Mouse (Mus musculus) spleen, postnatal 10 days (tissue): Measurements from ENCODE around the gene 4930447C04Rik.

ENCODE experiments used
- DNase-seq, 2 experiments: peaks; one replicate each; pipeline ENCODE4 v3.0.0; 2021 to 2022; ENCODE audit warnings: low spot score in 2 of 2

4930447C04Rik gene

GRCm38 (mm10) chr12:72841500-72841899, 99.1 kb downstream of the 4930447C04Rik start:
- DNase-seq: no peak

- DNase-seq: no peak
Measured at GRCm38 (mm10) chr12:72837302-72837701, 103.3 kb downstream of the 4930447C04Rik start.

GRCm38 (mm10) chr12:72835518-72836015, 105.0 kb downstream of the 4930447C04Rik start:
- DNase-seq: no peak

GRCm38 (mm10) chr12:72834773-72835517, 105.6 kb downstream of the 4930447C04Rik start:
- DNase-seq: peak in 1 of 2 experiments; percentile 29

- DNase-seq: no peak
Measured at GRCm38 (mm10) chr12:72831711-72832432, 108.7 kb downstream of the 4930447C04Rik start.
